Mouse (Mus musculus): Measurements from ENCODE around the gene Fbxl17. TPM values are rescaled to one million over a fixed set of nuclear protein-coding genes. Genes with fewer than 3 reads are reported as not detected.

Fbxl17 gene
- polyA plus RNA-seq, 1 experiment from 2014 or later: 9.8 TPM

GRCm38 (mm10) chr17:63195496-63195895, 304.3 kb downstream of the Fbxl17 start:
- WGBS (ENCODE audit: missing documents): 94% methylated on average over 2 of the region's 2 CpGs
- no peak overlapping the region for H3K27ac ChIP-seq
- no peak overlapping the region for H3K4me3 ChIP-seq (ENCODE audit: inconsistent target)
- no peaks in the 10 kb centered on the region for H3K36me3 ChIP-seq (ENCODE audit: inconsistent target)
- no peaks in the 10 kb centered on the region for H3K79me2 ChIP-seq (ENCODE audit: inconsistent target)

GRCm38 (mm10) chr17:63193196-63193595, 306.6 kb downstream of the Fbxl17 start:
- no peak overlapping the region for H3K27ac ChIP-seq

GRCm38 (mm10) chr17:63191345-63191744, 308.5 kb downstream of the Fbxl17 start:
- H3K36me3 ChIP-seq (ENCODE audit: inconsistent target): no peaks in the 10 kb centered on the region
- 97% methylated on average over 8 of the region's 8 CpGs for WGBS (ENCODE audit: missing documents)
- no peaks in the 10 kb centered on the region for H3K79me2 ChIP-seq (ENCODE audit: inconsistent target)
- no peak overlapping the region for H3K27ac ChIP-seq
- H3K4me3 ChIP-seq (ENCODE audit: inconsistent target): no peak overlapping the region

More at GRCm38 (mm10) chr17:63193196-63193595, 306.6 kb downstream of the Fbxl17 start:
- Histone ChIP-seq H3K79me2 (ENCODE audit: inconsistent target) (no peaks in the 10 kb centered on the region), H3K36me3 (ENCODE audit: inconsistent target) (no peaks in the 10 kb centered on the region), H3K4me3 (ENCODE audit: inconsistent target) (no peak overlapping the region)
- 24% methylated on average over 7 of the region's 7 CpGs for WGBS (ENCODE audit: missing documents)

- 21% methylated on average over 8 of the region's 8 CpGs for WGBS (ENCODE audit: missing documents)
Measured at GRCm38 (mm10) chr17:63189274-63189673, 310.5 kb downstream of the Fbxl17 start.

GRCm38 (mm10) chr17:63185531-63185930, 314.3 kb downstream of the Fbxl17 start:
- Histone ChIP-seq H3K4me3 (ENCODE audit: inconsistent target) (no peak overlapping the region), H3K79me2 (ENCODE audit: inconsistent target) (no peaks in the 10 kb centered on the region), H3K36me3 (ENCODE audit: inconsistent target) (no peaks in the 10 kb centered on the region), H3K27ac (no peak overlapping the region)
- WGBS (ENCODE audit: missing documents): 94% methylated on average over 9 of the region's 9 CpGs

More at GRCm38 (mm10) chr17:63189274-63189673, 310.5 kb downstream of the Fbxl17 start:
- Histone ChIP-seq H3K4me3 (ENCODE audit: inconsistent target) (no peak overlapping the region), H3K79me2 (ENCODE audit: inconsistent target) (no peaks in the 10 kb centered on the region), H3K36me3 (ENCODE audit: inconsistent target) (no peaks in the 10 kb centered on the region), H3K27ac (no peak overlapping the region)

GRCm38 (mm10) chr17:63184844-63185504, 314.8 kb downstream of the Fbxl17 start:
- 96% methylated on average over 10 of the region's 10 CpGs for WGBS (ENCODE audit: missing documents)
- Histone ChIP-seq H3K4me3 (ENCODE audit: inconsistent target) (no peak overlapping the region), H3K27ac (no peak overlapping the region), H3K79me2 (ENCODE audit: inconsistent target) (no peaks in the 10 kb centered on the region), H3K36me3 (ENCODE audit: inconsistent target) (no peaks in the 10 kb centered on the region)

- Histone ChIP-seq H3K27ac (no peak overlapping the region), H3K4me3 (ENCODE audit: inconsistent target) (no peak overlapping the region), H3K79me2 (ENCODE audit: inconsistent target) (no peaks in the 10 kb centered on the region), H3K36me3 (ENCODE audit: inconsistent target) (no peaks in the 10 kb centered on the region)
- WGBS (ENCODE audit: missing documents): 88% methylated on average over 3 of the region's 3 CpGs
Measured at GRCm38 (mm10) chr17:63183431-63183830, 316.4 kb downstream of the Fbxl17 start.

GRCm38 (mm10) chr17:63181661-63182060, 318.2 kb downstream of the Fbxl17 start:
- no peak overlapping the region for H3K4me3 ChIP-seq (ENCODE audit: inconsistent target)
- H3K36me3 ChIP-seq (ENCODE audit: inconsistent target): no peaks in the 10 kb centered on the region
- 97% methylated on average over 5 of the region's 5 CpGs for WGBS (ENCODE audit: missing documents)
- no peaks in the 10 kb centered on the region for H3K79me2 ChIP-seq (ENCODE audit: inconsistent target)
- no peak overlapping the region for H3K27ac ChIP-seq

GRCm38 (mm10) chr17:63180042-63180441, 319.8 kb downstream of the Fbxl17 start:
- H3K36me3 ChIP-seq (ENCODE audit: inconsistent target): no peaks in the 10 kb centered on the region
- H3K4me3 ChIP-seq (ENCODE audit: inconsistent target): no peak overlapping the region
- WGBS (ENCODE audit: missing documents): 94% methylated on average over 2 of the region's 3 CpGs
- no peak overlapping the region for H3K27ac ChIP-seq
- no peaks in the 10 kb centered on the region for H3K79me2 ChIP-seq (ENCODE audit: inconsistent target)

GRCm38 (mm10) chr17:63178331-63178730, 321.5 kb downstream of the Fbxl17 start:
- Histone ChIP-seq H3K79me2 (ENCODE audit: inconsistent target) (no peaks in the 10 kb centered on the region), H3K36me3 (ENCODE audit: inconsistent target) (no peaks in the 10 kb centered on the region), H3K27ac (no peak overlapping the region), H3K4me3 (ENCODE audit: inconsistent target) (no peak overlapping the region)
- no CpG with 5 or more reads among the region's 2 CpGs for WGBS (ENCODE audit: missing documents)

- H3K4me3 ChIP-seq (ENCODE audit: inconsistent target): no peak overlapping the region
- no peaks in the 10 kb centered on the region for H3K36me3 ChIP-seq (ENCODE audit: inconsistent target)
- 92% methylated on average over 5 of the region's 5 CpGs for WGBS (ENCODE audit: missing documents)
- no peak overlapping the region for H3K27ac ChIP-seq
- H3K79me2 ChIP-seq (ENCODE audit: inconsistent target): no peaks in the 10 kb centered on the region
Measured at GRCm38 (mm10) chr17:63176411-63176810, 323.4 kb downstream of the Fbxl17 start.

- WGBS (ENCODE audit: missing documents): 93% methylated on average over 1 of the region's 1 CpGs
- H3K36me3 ChIP-seq (ENCODE audit: inconsistent target): no peaks in the 10 kb centered on the region
- no peak overlapping the region for H3K4me3 ChIP-seq (ENCODE audit: inconsistent target)
- H3K27ac ChIP-seq: no peak overlapping the region
- H3K79me2 ChIP-seq (ENCODE audit: inconsistent target): no peaks in the 10 kb centered on the region
Measured at GRCm38 (mm10) chr17:63172697-63173096, 327.1 kb downstream of the Fbxl17 start.

- H3K79me2 ChIP-seq (ENCODE audit: inconsistent target): no peaks in the 10 kb centered on the region
- H3K27ac ChIP-seq: no peak overlapping the region
- WGBS (ENCODE audit: missing documents): 93% methylated on average over 5 of the region's 5 CpGs
- no peaks in the 10 kb centered on the region for H3K36me3 ChIP-seq (ENCODE audit: inconsistent target)
- no peak overlapping the region for H3K4me3 ChIP-seq (ENCODE audit: inconsistent target)
Measured at GRCm38 (mm10) chr17:63171890-63172491, 327.8 kb downstream of the Fbxl17 start.

- Histone ChIP-seq H3K36me3 (ENCODE audit: inconsistent target) (no peaks in the 10 kb centered on the region), H3K79me2 (ENCODE audit: inconsistent target) (no peaks in the 10 kb centered on the region), H3K4me3 (ENCODE audit: inconsistent target) (no peak overlapping the region), H3K27ac (no peak overlapping the region)
- 96% methylated on average over 5 of the region's 5 CpGs for WGBS (ENCODE audit: missing documents)
Measured at GRCm38 (mm10) chr17:63171264-63171663, 328.6 kb downstream of the Fbxl17 start.

GRCm38 (mm10) chr17:63168019-63168788, 331.6 kb downstream of the Fbxl17 start:
- H3K4me3 ChIP-seq (ENCODE audit: inconsistent target): no peak overlapping the region
- H3K36me3 ChIP-seq (ENCODE audit: inconsistent target): no peaks in the 10 kb centered on the region
- no peaks in the 10 kb centered on the region for H3K79me2 ChIP-seq (ENCODE audit: inconsistent target)
- no peak overlapping the region for H3K27ac ChIP-seq
- WGBS (ENCODE audit: missing documents): 70% methylated on average over 5 of the region's 5 CpGs
